ENCODE assay signal across 15 mouse cellular contexts in the genomic region with DNA sequence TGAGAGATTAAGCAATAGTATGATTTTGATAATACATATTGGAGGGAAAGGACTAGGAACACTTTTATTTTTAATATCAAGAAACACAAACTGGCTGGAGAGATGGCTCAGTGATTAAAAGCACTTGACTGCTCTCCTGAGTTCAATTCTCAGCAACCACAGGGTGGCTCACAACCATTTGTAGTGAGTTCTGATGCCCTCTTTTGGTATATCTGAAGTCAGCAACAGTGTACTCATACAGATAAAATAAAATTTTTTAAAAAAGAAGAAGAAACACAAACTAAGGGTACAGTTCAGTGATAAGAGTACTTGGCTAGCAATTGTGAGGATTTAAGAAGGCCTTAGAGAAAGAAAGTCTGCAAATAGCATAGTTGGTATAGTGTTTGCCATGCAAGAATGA. TPM values are rescaled to one million over a fixed set of nuclear protein-coding genes. Genes with fewer than 3 reads are reported as not detected.
DNase-seq lines count a peak whose midpoint lies in the region; ATAC-seq and TF ChIP-seq lines count a peak whose summit lies in the region.
"Had no signal": no experiment of that assay in that cellular context is flagged by ENCODE, and none has a peak within 500 bp of the region (broad histone marks: within the 10 kb centered on the region; RNA-seq: fewer than 3 reads in every experiment).

No protein-coding gene starts in this region.

- ATAC-seq in hindbrain, embryonic 13.5 days (ENCODE audit: low FRiP score): no peak
- no peak for ATAC-seq in hindbrain, postnatal 0 days
- no peak for ATAC-seq in midbrain, embryonic 14.5 days (ENCODE audit: low FRiP score, low TSS enrichment)
- no peak for ATAC-seq in midbrain, embryonic 15.5 days (replicated peaks)

- peaks cover 25% of the 10 kb centered on the region for H3K79me2 ChIP-seq in myocyte (ENCODE audit: control insufficient read depth, insufficient read depth)

- no peak for DNase-seq in hindbrain, postnatal 0 days (ENCODE audit: low spot score)
- no peak for DNase-seq in midbrain, embryonic 14.5 days
- DNase-seq in embryonic facial prominence, embryonic 10.5 days (ENCODE audit: low spot score): no peak
- no peak for DNase-seq in frontal cortex, adult 2 months (ENCODE audit: extremely low spot score in 1 of 2, low spot score in 1 of 2)
- DNase-seq in left cerebral cortex, adult 9 months (ENCODE audit: low spot score in 2 of 2): no peak
- DNase-seq: adrenal gland, adult 2 months; cerebellum, postnatal 36 days; gastrocnemius, postnatal 10 days; heart, postnatal 10 days; lung, postnatal 10 days had no signal

- H3K4me1 ChIP-seq in hindbrain, embryonic 13.5 days (replicated peaks): peaks cover 33% of the 10 kb centered on the region
- peaks cover 20% of the 10 kb centered on the region for H3K4me1 ChIP-seq in hindbrain, postnatal 0 days (ENCODE audit: insufficient read depth, low read length)
- H3K4me1 ChIP-seq in midbrain, embryonic 14.5 days (ENCODE audit: control insufficient read depth, insufficient read depth, low read length): peaks cover 24% of the 10 kb centered on the region
- H3K4me1 ChIP-seq in midbrain, embryonic 15.5 days: peaks cover 29% of the 10 kb centered on the region
- H3K4me1 ChIP-seq in embryonic facial prominence, embryonic 10.5 days: peaks cover 30% of the 10 kb centered on the region

- peak overlapping the region; percentile 100; the same call in 1 of the 2 replicates for H3K4me2 ChIP-seq in hindbrain, embryonic 13.5 days
- no peak overlapping the region for H3K4me2 ChIP-seq in hindbrain, postnatal 0 days (ENCODE audit: low read depth, low read length)
- peak overlapping the region; percentile 96; the same call in 1 of the 2 replicates for H3K4me2 ChIP-seq in midbrain, embryonic 14.5 days (ENCODE audit: low read length)
- no peak overlapping the region for H3K4me2 ChIP-seq in midbrain, embryonic 15.5 days
- H3K4me2 ChIP-seq in myocyte (ENCODE audit: low read depth): peak overlapping the region; percentile 82

- H3K9ac ChIP-seq in hindbrain, embryonic 13.5 days: no peak overlapping the region
- H3K9ac ChIP-seq in hindbrain, postnatal 0 days (replicated peaks; ENCODE audit: low read length): no peak overlapping the region
- no peak overlapping the region for H3K9ac ChIP-seq in midbrain, embryonic 14.5 days (replicated peaks; ENCODE audit: low read length)
- H3K9ac ChIP-seq in midbrain, embryonic 15.5 days: no peak overlapping the region

- no peak for TF ChIP-seq POLR2A in myocyte (IDR thresholded peaks at IDR 0.05; ENCODE audit: insufficient read length, low read depth)

- no peak; the same call in 1 of the 2 replicates for TF ChIP-seq CTCF in hindbrain, postnatal 0 days (IDR thresholded peaks at IDR 0.05; ENCODE audit: low read depth)

- no peaks in the 10 kb centered on the region for H3K9me3 ChIP-seq in hindbrain, embryonic 13.5 days
- no peaks in the 10 kb centered on the region for H3K9me3 ChIP-seq in hindbrain, postnatal 0 days (ENCODE audit: low read length)
- H3K9me3 ChIP-seq in midbrain, embryonic 14.5 days (ENCODE audit: control insufficient read depth, low read length): no peaks in the 10 kb centered on the region
- no peaks in the 10 kb centered on the region for H3K9me3 ChIP-seq in midbrain, embryonic 15.5 days
- H3K9me3 ChIP-seq in embryonic facial prominence, embryonic 10.5 days: no peaks in the 10 kb centered on the region
- H3K9me3 ChIP-seq: G1E had no signal

- no peak overlapping the region for H3K4me3 ChIP-seq in hindbrain, embryonic 13.5 days
- H3K4me3 ChIP-seq in hindbrain, postnatal 0 days (ENCODE audit: low read length): no peak overlapping the region
- no peak overlapping the region for H3K4me3 ChIP-seq in midbrain, embryonic 14.5 days (replicated peaks; ENCODE audit: low read depth, low read length)
- no peak overlapping the region for H3K4me3 ChIP-seq in midbrain, embryonic 15.5 days
- peak overlapping the region; percentile 98 for H3K4me3 ChIP-seq in embryonic facial prominence, embryonic 10.5 days
- H3K4me3 ChIP-seq in myocyte: peak overlapping the region; percentile 81

- peaks cover 6% of the 10 kb centered on the region for H3K36me3 ChIP-seq in hindbrain, embryonic 13.5 days
- H3K36me3 ChIP-seq in hindbrain, postnatal 0 days (ENCODE audit: insufficient read depth, low read length): peaks cover 1% of the 10 kb centered on the region; the same call in 1 of the 2 replicates
- peaks cover 5% of the 10 kb centered on the region; the same call in 1 of the 2 replicates for H3K36me3 ChIP-seq in midbrain, embryonic 14.5 days (ENCODE audit: control insufficient read depth, insufficient read depth, low read length)
- H3K36me3 ChIP-seq in midbrain, embryonic 15.5 days (replicated peaks): peaks cover under 1% of the 10 kb centered on the region; the same call in 1 of the 2 replicates
- peaks cover 6% of the 10 kb centered on the region for H3K36me3 ChIP-seq in embryonic facial prominence, embryonic 10.5 days (replicated peaks)
- H3K36me3 ChIP-seq in myocyte (ENCODE audit: control insufficient read depth, insufficient read depth): peaks cover 3% of the 10 kb centered on the region

- no peak overlapping the region for H3K27ac ChIP-seq in hindbrain, embryonic 13.5 days
- no peak overlapping the region for H3K27ac ChIP-seq in hindbrain, postnatal 0 days
- H3K27ac ChIP-seq in midbrain, embryonic 14.5 days (replicated peaks; ENCODE audit: low read depth, low read length): no peak overlapping the region
- H3K27ac ChIP-seq in midbrain, embryonic 15.5 days: no peak overlapping the region
- H3K27ac ChIP-seq in embryonic facial prominence, embryonic 10.5 days (replicated peaks): no peak overlapping the region

- no peak overlapping the region for H3ac ChIP-seq in myocyte (ENCODE audit: control insufficient read depth, insufficient read length)

- H3K27me3 ChIP-seq in hindbrain, embryonic 13.5 days: 0 out of 2 replicates have a peak, but pooled peaks cover 2% of the 10 kb centered on the region
- no peaks in the 10 kb centered on the region for H3K27me3 ChIP-seq in hindbrain, postnatal 0 days (ENCODE audit: insufficient read depth, low read length)
- H3K27me3 ChIP-seq in midbrain, embryonic 14.5 days (ENCODE audit: control insufficient read depth, insufficient read depth, low read length): 0 out of 2 replicates have a peak, but pooled peaks cover 3% of the 10 kb centered on the region
- no peaks in the 10 kb centered on the region; the same call in 1 of the 2 replicates for H3K27me3 ChIP-seq in midbrain, embryonic 15.5 days (replicated peaks)
- H3K27me3 ChIP-seq in embryonic facial prominence, embryonic 10.5 days (replicated peaks; ENCODE audit: low read depth, poor library complexity, severe bottlenecking): no peaks in the 10 kb centered on the region
- H3K27me3 ChIP-seq in myocyte (ENCODE audit: control insufficient read depth, insufficient read depth, insufficient read length): no peaks in the 10 kb centered on the region

TF ChIP-seq in myocyte, 11 proteins besides CTCF, POLR2A, EP300 and RAD21 (continues in another document):
- TF ChIP-seq USF1 (IDR thresholded peaks at IDR 0.05; ENCODE audit: low read depth): no peak
- no peak for TF ChIP-seq MYOG (IDR thresholded peaks at IDR 0.05; ENCODE audit: control insufficient read depth in 1 of 3, insufficient read depth in 1 of 3, insufficient read length in 2 of 3, low read depth in 2 of 3)
- no peak for TF ChIP-seq MYOD1 (IDR thresholded peaks at IDR 0.05; ENCODE audit: control insufficient read depth in 1 of 3, insufficient read length in 2 of 3, low read depth in 2 of 3)
- TF ChIP-seq POLR2AphosphoS2 (IDR thresholded peaks at IDR 0.05; ENCODE audit: insufficient read length, low read depth): no peak
- TF ChIP-seq CEBPB (IDR thresholded peaks at IDR 0.05; ENCODE audit: insufficient read depth, poor library complexity, severe bottlenecking): no peak
- no peak for TF ChIP-seq SRF (IDR thresholded peaks at IDR 0.05; ENCODE audit: control insufficient read depth, insufficient read length, low read depth)
- TF ChIP-seq TCF3 (IDR thresholded peaks at IDR 0.05; ENCODE audit: insufficient read length, low read depth): no peak
- TF ChIP-seq TCF12 (IDR thresholded peaks at IDR 0.05; ENCODE audit: insufficient read depth, poor library complexity, severe bottlenecking): no peak

RNA-seq across cellular contexts. Expression of gene Pde12, which starts 1.3 kb away (rescaled TPM):
- polyA plus RNA-seq in hindbrain, embryonic 13.5 days (2015; fragmentation: Nextera tagmentation; extraction: Ambion mirVana): 11.8 and 11.9 TPM in 2 replicates
- 14.1 and 15.2 TPM in 2 replicates for total RNA-seq in hindbrain, postnatal 0 days (2014; rRNA removed)
- 9.5 TPM in 2 replicates for polyA plus RNA-seq in hindbrain, postnatal 0 days (2015; fragmentation: Nextera tagmentation; extraction: Ambion mirVana)
- 14.6 and 15.6 TPM in 2 replicates for polyA plus RNA-seq in midbrain, embryonic 14.5 days (2014; fragmentation: Nextera tagmentation; extraction: Ambion mirVana)
- 12.7 and 13.0 TPM in 2 replicates for polyA plus RNA-seq in midbrain, embryonic 15.5 days (2015; fragmentation: Nextera tagmentation; extraction: Ambion mirVana)
- 11.6 and 12.5 TPM in 2 replicates for polyA plus RNA-seq in embryonic facial prominence, embryonic 10.5 days (2016; fragmentation: Nextera tagmentation; extraction: Ambion mirVana)
- polyA plus RNA-seq in myocyte (2012; fragmentation: generic; extraction: Trizol): 3.4 TPM
- 4.8 and 4.9 TPM in 2 replicates for polyA plus RNA-seq in frontal cortex, adult 2 months (2012; rRNA removed)

RNA-seq across cellular contexts. Expression of gene Dnah12, which starts 22.1 kb away (rescaled TPM):
- polyA plus RNA-seq in hindbrain, embryonic 13.5 days (2015; fragmentation: Nextera tagmentation; extraction: Ambion mirVana): 0.08 and 0.09 TPM in 2 replicates
- total RNA-seq in hindbrain, postnatal 0 days (2014; rRNA removed): 0.63 and 1.0 TPM in 2 replicates
- polyA plus RNA-seq in hindbrain, postnatal 0 days (2015; fragmentation: Nextera tagmentation; extraction: Ambion mirVana): 0.14 and 0.16 TPM in 2 replicates
- polyA plus RNA-seq in midbrain, embryonic 14.5 days (2014; fragmentation: Nextera tagmentation; extraction: Ambion mirVana): 0.04 and 0.12 TPM in 2 replicates
- 0.14 and 0.28 TPM in 2 replicates for polyA plus RNA-seq in midbrain, embryonic 15.5 days (2015; fragmentation: Nextera tagmentation; extraction: Ambion mirVana)
- polyA plus RNA-seq in embryonic facial prominence, embryonic 10.5 days (2016; fragmentation: Nextera tagmentation; extraction: Ambion mirVana): not detected in 2 replicates
- not detected for polyA plus RNA-seq in myocyte (2012; fragmentation: generic; extraction: Trizol)
- polyA plus RNA-seq in frontal cortex, adult 2 months (2012; rRNA removed): 0.04 and 0.06 TPM in 2 replicates
- total RNA-seq: gastrocnemius, postnatal 10 days had no signal
- polyA plus RNA-seq: adrenal gland, adult 2 months; G1E; stomach, embryonic 14.5 days had no signal

RNA-seq across cellular contexts. Expression of gene Arf4, which starts 33.1 kb away (rescaled TPM):
- 586 and 604 TPM in 2 replicates for polyA plus RNA-seq in hindbrain, embryonic 13.5 days (2015; fragmentation: Nextera tagmentation; extraction: Ambion mirVana)
- 111 and 119 TPM in 2 replicates for total RNA-seq in hindbrain, postnatal 0 days (2014; rRNA removed)
- polyA plus RNA-seq in hindbrain, postnatal 0 days (2015; fragmentation: Nextera tagmentation; extraction: Ambion mirVana): 385 and 395 TPM in 2 replicates
- 544 and 580 TPM in 2 replicates for polyA plus RNA-seq in midbrain, embryonic 14.5 days (2014; fragmentation: Nextera tagmentation; extraction: Ambion mirVana)
- polyA plus RNA-seq in midbrain, embryonic 15.5 days (2015; fragmentation: Nextera tagmentation; extraction: Ambion mirVana): 501 and 512 TPM in 2 replicates
- polyA plus RNA-seq in embryonic facial prominence, embryonic 10.5 days (2016; fragmentation: Nextera tagmentation; extraction: Ambion mirVana): 501 and 504 TPM in 2 replicates
- polyA plus RNA-seq in myocyte (2012; fragmentation: generic; extraction: Trizol): 128 TPM
- polyA plus RNA-seq in frontal cortex, adult 2 months (2012; rRNA removed): 107 and 111 TPM in 2 replicates

Comparison
In these comparisons a context has a peak if more than half of its experiments do, and no peak if none do; other contexts are left out.
1. H3K4me2 ChIP-seq: peak in hindbrain, embryonic 13.5 days (single experiment), midbrain, embryonic 14.5 days (single experiment) and myocyte (single experiment); none in hindbrain, postnatal 0 days (single experiment) and midbrain, embryonic 15.5 days (single experiment).
2. H3K4me3 ChIP-seq: peak in embryonic facial prominence, embryonic 10.5 days (single experiment) and myocyte (single experiment); none in hindbrain, embryonic 13.5 days (single experiment), hindbrain, postnatal 0 days (single experiment), midbrain, embryonic 14.5 days (single experiment) and midbrain, embryonic 15.5 days (single experiment).